Mouse (Mus musculus): ENCODE results near the gene Cutal. TPM values are rescaled to one million over a fixed set of nuclear protein-coding genes. Genes with fewer than 3 reads are reported as not detected.

Gene Cutal
- total and polyA plus RNA-seq, 2 experiments from 2014 or later = 0.20 to 0.26 TPM

DNA sequence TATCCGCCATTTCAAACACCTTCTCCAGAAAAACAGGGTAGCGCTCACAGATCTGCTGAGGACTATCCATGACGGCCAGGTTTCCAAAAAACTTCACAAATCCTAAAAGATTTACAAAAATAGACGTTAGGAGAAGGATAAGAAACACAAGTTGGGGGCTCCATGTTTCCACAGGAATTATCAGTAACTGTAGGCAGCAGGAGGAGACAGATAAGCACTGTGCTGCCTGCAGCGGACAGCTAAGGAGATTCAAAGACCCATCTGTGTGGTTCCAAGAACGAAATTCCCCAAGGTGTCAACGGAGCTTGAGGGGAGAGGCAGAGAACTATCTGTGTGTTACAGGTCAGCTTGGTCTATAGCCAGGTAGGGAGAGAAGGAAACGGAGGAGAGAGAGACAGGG, 16.5 kb upstream of the Cutal start:
- Histone ChIP-seq H3K9me3 (ENCODE audit: low read length) (no peaks in the 10 kb centered on the region), H3K4me2 (ENCODE audit: low read depth, low read length) (no peak overlapping the region), H3K27ac (no peak overlapping the region), H3K4me1 (ENCODE audit: insufficient read depth, low read length) (no peaks in the 10 kb centered on the region), H3K36me3 (ENCODE audit: insufficient read depth, low read length) (peaks cover 69% of the 10 kb centered on the region), H3K9ac (replicated peaks; ENCODE audit: low read length) (no peak overlapping the region), H3K27me3 (ENCODE audit: insufficient read depth, low read length) (no peaks in the 10 kb centered on the region), H3K4me3 (ENCODE audit: low read length) (no peak overlapping the region)
- DNase-seq (ENCODE audit: low spot score) (no peak), ATAC-seq (no peak)
- no peak for TF ChIP-seq CTCF (IDR thresholded peaks at IDR 0.05; ENCODE audit: low read depth)
- 95% methylated on average over 8 of the region's 8 CpGs for WGBS

GRCm38 (mm10) chr2:34869680-34870079, 4.5 kb upstream of the Cutal start:
- TF ChIP-seq CTCF (IDR thresholded peaks at IDR 0.05; ENCODE audit: low read depth) = no peak
- H3K36me3 ChIP-seq (ENCODE audit: insufficient read depth, low read length) = peaks cover 15% of the 10 kb centered on the region; the same call in 1 of the 2 replicates
- DNase-seq (ENCODE audit: low spot score) (no peak), ATAC-seq (no peak)
- H3K4me1 ChIP-seq (ENCODE audit: insufficient read depth, low read length) = peaks cover 8% of the 10 kb centered on the region; the same call in 1 of the 2 replicates
- no peaks in the 10 kb centered on the region for H3K27me3 ChIP-seq (ENCODE audit: insufficient read depth, low read length)
- H3K4me2 ChIP-seq (ENCODE audit: low read depth, low read length) = peak overlapping the region; percentile 73
- H3K9ac ChIP-seq (replicated peaks; ENCODE audit: low read length) = peak overlapping the region; percentile 82
- peak overlapping the region; percentile 74 for H3K4me3 ChIP-seq (ENCODE audit: low read length)
- no peak overlapping the region for H3K27ac ChIP-seq
- WGBS = 31% methylated on average over 5 of the region's 5 CpGs
- no peaks in the 10 kb centered on the region for H3K9me3 ChIP-seq (ENCODE audit: low read length)

GRCm38 (mm10) chr2:34870520-34871474, 3.4 kb upstream of the Cutal start:
- DNase-seq (ENCODE audit: low spot score) (peak; percentile 100), ATAC-seq (peak; percentile 100)
- WGBS = under 1% methylated on average over 67 of the region's 67 CpGs
- H3K27me3 ChIP-seq (ENCODE audit: insufficient read depth, low read length) = no peaks in the 10 kb centered on the region
- H3K9me3 ChIP-seq (ENCODE audit: low read length) = no peaks in the 10 kb centered on the region
- peak overlapping the region; percentile 84 for H3K27ac ChIP-seq
- H3K9ac ChIP-seq (replicated peaks; ENCODE audit: low read length) = peak overlapping the region; percentile 82
- peaks cover 8% of the 10 kb centered on the region; the same call in 1 of the 2 replicates for H3K4me1 ChIP-seq (ENCODE audit: insufficient read depth, low read length)
- peak overlapping the region; percentile 73 for H3K4me2 ChIP-seq (ENCODE audit: low read depth, low read length)
- H3K36me3 ChIP-seq (ENCODE audit: insufficient read depth, low read length) = peaks cover 4% of the 10 kb centered on the region; the same call in 1 of the 2 replicates
- no peak for TF ChIP-seq CTCF (IDR thresholded peaks at IDR 0.05; ENCODE audit: low read depth)
- peak overlapping the region; percentile 74 for H3K4me3 ChIP-seq (ENCODE audit: low read length)

GRCm38 (mm10) chr2:34874816-34875345, 685 bp downstream of the Cutal start, which contains the start of gene Psmd5:
Psmd5 (minus strand) TSS chr2:34874968.
- no peaks in the 10 kb centered on the region for H3K27me3 ChIP-seq (ENCODE audit: insufficient read depth, low read length)
- DNase-seq (ENCODE audit: low spot score) (no peak), ATAC-seq (no peak)
- H3K4me1 ChIP-seq (ENCODE audit: insufficient read depth, low read length) = no peaks in the 10 kb centered on the region
- no peaks in the 10 kb centered on the region for H3K9me3 ChIP-seq (ENCODE audit: low read length)
- 21% methylated on average over 8 of the region's 8 CpGs for WGBS
- TF ChIP-seq CTCF (IDR thresholded peaks at IDR 0.05; ENCODE audit: low read depth) = no peak
- no peak within 1 kb of the TSS for H3K4me3 ChIP-seq (ENCODE audit: low read length)
- no peaks in the 10 kb centered on the region for H3K36me3 ChIP-seq (ENCODE audit: insufficient read depth, low read length)
- H3K27ac ChIP-seq = no peak within 1 kb of the TSS
- no peak within 1 kb of the TSS for H3K9ac ChIP-seq (replicated peaks; ENCODE audit: low read length)
- H3K4me2 ChIP-seq (ENCODE audit: low read depth, low read length) = peak within 1 kb of the TSS; percentile 31

- ATAC-seq (no peak), DNase-seq (ENCODE audit: low spot score) (no peak)
- no peaks in the 10 kb centered on the region for H3K9me3 ChIP-seq (ENCODE audit: low read length)
- H3K9ac ChIP-seq (replicated peaks; ENCODE audit: low read length) = no peak overlapping the region
- H3K27ac ChIP-seq = no peak overlapping the region
- no peak overlapping the region for H3K4me2 ChIP-seq (ENCODE audit: low read depth, low read length)
- H3K27me3 ChIP-seq (ENCODE audit: insufficient read depth, low read length) = no peaks in the 10 kb centered on the region
- H3K4me3 ChIP-seq (ENCODE audit: low read length) = no peak overlapping the region
- WGBS = 89% methylated on average over 10 of the region's 10 CpGs
- no peaks in the 10 kb centered on the region for H3K4me1 ChIP-seq (ENCODE audit: insufficient read depth, low read length)
- H3K36me3 ChIP-seq (ENCODE audit: insufficient read depth, low read length) = no peaks in the 10 kb centered on the region
- no peak for TF ChIP-seq CTCF (IDR thresholded peaks at IDR 0.05; ENCODE audit: low read depth)
Measured at GRCm38 (mm10) chr2:34880054-34880453, 5.9 kb downstream of the Cutal start.

DNA sequence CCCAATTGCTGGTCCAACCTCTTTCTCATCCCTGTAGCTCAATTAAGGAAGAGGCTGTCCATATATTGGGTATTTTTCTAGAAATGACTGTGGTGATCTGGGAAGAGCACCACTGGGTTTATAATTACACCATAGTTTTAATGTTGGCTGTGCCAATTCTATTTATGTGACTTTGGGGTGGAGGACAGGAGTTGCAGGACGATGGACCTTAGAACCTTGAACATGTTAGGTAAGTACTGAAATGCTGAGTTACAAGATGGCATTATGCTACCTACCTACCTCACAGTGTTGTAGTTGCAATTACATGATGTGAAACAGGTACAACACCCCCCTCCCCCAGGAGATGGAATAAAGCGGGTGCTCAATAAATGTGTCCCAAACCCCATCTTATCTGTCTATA, 8.6 kb downstream of the Cutal start:
- no peak overlapping the region for H3K9ac ChIP-seq (replicated peaks; ENCODE audit: low read length)
- WGBS = 92% methylated on average over 2 of the region's 2 CpGs

More for the DNA sequence above, 8.6 kb downstream of the Cutal start:
- DNase-seq (ENCODE audit: low spot score) = no peak
- H3K4me3 ChIP-seq (ENCODE audit: low read length) = no peak overlapping the region
- no peaks in the 10 kb centered on the region for H3K36me3 ChIP-seq (ENCODE audit: insufficient read depth, low read length)
- H3K27ac ChIP-seq = no peak overlapping the region
- no peaks in the 10 kb centered on the region for H3K9me3 ChIP-seq (ENCODE audit: low read length)
- no peaks in the 10 kb centered on the region for H3K4me1 ChIP-seq (ENCODE audit: insufficient read depth, low read length)
- H3K27me3 ChIP-seq (ENCODE audit: insufficient read depth, low read length) = no peaks in the 10 kb centered on the region
- no peak for TF ChIP-seq CTCF (IDR thresholded peaks at IDR 0.05; ENCODE audit: low read depth)
- ATAC-seq = no peak
- H3K4me2 ChIP-seq (ENCODE audit: low read depth, low read length) = no peak overlapping the region

Data from hindbrain, postnatal 0 days (tissue).